Mouse (Mus musculus) CH12.LX (cell line): Measurements from ENCODE around the gene Itgb1bp1.

Source experiments
- GABPA ChIP-seq: IDR thresholded peaks from 2 replicates; pipeline ENCODE4 v1.6.1; 2012; ENCODE audit warnings: low read depth, low read length, improper control_type of control experiment, inconsistent platforms; ENCODE audit not compliant: insufficient replicate concordance
- POLR2A ChIP-seq: IDR thresholded peaks from 2 replicates; pipeline ENCODE4 v1.6.1; 2011; ENCODE audit warnings: low read depth, mild to moderate bottlenecking, improper control_type of control experiment, low read length
- TCF12 ChIP-seq: IDR thresholded peaks from 2 replicates; pipeline ENCODE4 v1.6.1; 2014; ENCODE audit warnings: low read depth, mild to moderate bottlenecking, inconsistent platforms, low read length, improper control_type of control experiment

GRCm38 (mm10) chr12:21315923-21316868 is 30.1 kb upstream of the Itgb1bp1 start, which contains the start of gene Iah1:
- TF ChIP-seq POLR2A (peak; percentile 94), GABPA (no peak), TCF12 (peak; percentile 85)
